Mouse (Mus musculus) T-helper 17 cell (primary cell): ENCODE measurements around the gene Vim.

Experiments
- in situ Hi-C, 2 experiments: fragments of 300-600 bp; cut with MboI, MseI; formaldehyde crosslinking; loops; 1 replicate in 1 of 2; 2 replicates in 1 of 2; pipeline ENCODE4 v1.15.1; 2025; ENCODE audit warnings: high pct_unique_total_duplicates in 2 of 2

Vim gene

GRCm38 (mm10) chr2:13573408-13574065, at the start of gene Vim:
TSS of gene Vim (plus strand) at chr2:13573927.
- in situ Hi-C loops, result loop anchor here (5.0 to 25.0 kb wide), 4 partner anchors 156 to 1936 kb away; partner anchors contain the start of genes Gm17490 (in 1 of the 2), Il2ra (in 1 of the 2), Mindy3 (in 1 of the 2) and Rsu1 (in 1 of the 2)

GRCm38 (mm10) chr2:13526205-13526604, 47.5 kb upstream of the Vim start:
- in situ Hi-C loops, result loop anchor here in 1 of 2 experiments (10.0 kb wide), 1 partner anchor 231 kb away; no protein-coding TSS in a partner anchor

- in situ Hi-C loops, result loop anchor here in 1 of 2 experiments (10.0 kb wide), 1 partner anchor 232 kb away; no protein-coding TSS in a partner anchor
Observed at GRCm38 (mm10) chr2:13527125-13527524, 46.6 kb upstream of the Vim start.

- in situ Hi-C loops, result loop anchor here in 1 of 2 experiments (10.0 kb wide), 1 partner anchor 233 kb away; no protein-coding TSS in a partner anchor
Observed at GRCm38 (mm10) chr2:13527531-13527930, 46.2 kb upstream of the Vim start.

- in situ Hi-C loops, result loop anchor here in 1 of 2 experiments (10.0 kb wide), 1 partner anchor 235 kb away; no protein-coding TSS in a partner anchor
Observed at GRCm38 (mm10) chr2:13529253-13529933, 44.3 kb upstream of the Vim start.

GRCm38 (mm10) chr2:13530639-13531038, 43.1 kb upstream of the Vim start:
- in situ Hi-C loops, result no loop called here

- in situ Hi-C loops, result no loop called here
Observed at GRCm38 (mm10) chr2:13536747-13537146, 37.0 kb upstream of the Vim start.

GRCm38 (mm10) chr2:13537733-13538132, 36.0 kb upstream of the Vim start:
- in situ Hi-C loops, result no loop called here

- in situ Hi-C loops, result no loop called here
Observed at GRCm38 (mm10) chr2:13538258-13538657, 35.5 kb upstream of the Vim start.

- in situ Hi-C loops, result no loop called here
Observed at GRCm38 (mm10) chr2:13538704-13539377, 34.9 kb upstream of the Vim start.

- in situ Hi-C loops, result loop anchor here in 1 of 2 experiments (5.0 kb wide), 1 partner anchor 37 kb away; no protein-coding TSS in a partner anchor
Observed at GRCm38 (mm10) chr2:13539860-13540259, 33.9 kb upstream of the Vim start.

GRCm38 (mm10) chr2:13543519-13544124, 30.1 kb upstream of the Vim start:
- in situ Hi-C loops, result loop anchor here in 1 of 2 experiments (5.0 kb wide), 1 partner anchor 34 kb away; no protein-coding TSS in a partner anchor

- in situ Hi-C loops, result loop anchor here in 1 of 2 experiments (5.0 kb wide), 1 partner anchor 33 kb away; no protein-coding TSS in a partner anchor
Observed at GRCm38 (mm10) chr2:13544193-13544824, 29.4 kb upstream of the Vim start, which contains the start of gene Trdmt1. TSS of gene Trdmt1 (minus strand) at chr2:13544668.

- in situ Hi-C loops, result loop anchor here in 1 of 2 experiments (5.0 kb wide), 1 partner anchor 39 kb away; no protein-coding TSS in a partner anchor
Observed at GRCm38 (mm10) chr2:13548749-13549148, 25.0 kb upstream of the Vim start.

GRCm38 (mm10) chr2:13553966-13554365, 19.8 kb upstream of the Vim start:
- in situ Hi-C loops, result loop anchor here (10.0 to 25.0 kb wide), 3 partner anchors 1142 to 1917 kb away; partner anchors contain the start of genes Arl5b (in 1 of the 2), Gm17490 (in 1 of the 2), Il2ra (in 1 of the 2) and Mindy3 (in 1 of the 2)

- in situ Hi-C loops, result loop anchor here (10.0 to 25.0 kb wide), 3 partner anchors 1144 to 1919 kb away; partner anchors contain the start of genes Arl5b (in 1 of the 2), Gm17490 (in 1 of the 2), Il2ra (in 1 of the 2) and Mindy3 (in 1 of the 2)
Observed at GRCm38 (mm10) chr2:13556239-13556638, 17.5 kb upstream of the Vim start.

GRCm38 (mm10) chr2:13557145-13558030, 16.3 kb upstream of the Vim start:
- in situ Hi-C loops, result loop anchor here (10.0 to 25.0 kb wide), 3 partner anchors 1145 to 1920 kb away; partner anchors contain the start of genes Arl5b (in 1 of the 2), Gm17490 (in 1 of the 2), Il2ra (in 1 of the 2) and Mindy3 (in 1 of the 2)

GRCm38 (mm10) chr2:13558607-13559262, 15.0 kb upstream of the Vim start:
- in situ Hi-C loops, result loop anchor here (10.0 to 25.0 kb wide), 3 partner anchors 1146 to 1921 kb away; partner anchors contain the start of genes Arl5b (in 1 of the 2), Gm17490 (in 1 of the 2), Il2ra (in 1 of the 2) and Mindy3 (in 1 of the 2)
